Mouse (Mus musculus) bone marrow, adult 2 months (tissue): ENCODE measurements around the gene Srebf2.

Experiments
- CTCF ChIP-seq: fragments of 200-500 bp; IDR thresholded peaks from 2 replicates; pipeline ENCODE4 v1.5.1; 2011; ENCODE audit warnings: low read length, control low read depth; ENCODE audit not compliant: control insufficient read depth, insufficient read depth
- POLR2A ChIP-seq: fragments of 200-500 bp; IDR thresholded peaks from 2 replicates; pipeline ENCODE4 v1.6.1; 2011; ENCODE audit warnings: low read depth, mild to moderate bottlenecking, control low read depth, low read length, borderline replicate concordance; ENCODE audit not compliant: control insufficient read depth

DNA sequence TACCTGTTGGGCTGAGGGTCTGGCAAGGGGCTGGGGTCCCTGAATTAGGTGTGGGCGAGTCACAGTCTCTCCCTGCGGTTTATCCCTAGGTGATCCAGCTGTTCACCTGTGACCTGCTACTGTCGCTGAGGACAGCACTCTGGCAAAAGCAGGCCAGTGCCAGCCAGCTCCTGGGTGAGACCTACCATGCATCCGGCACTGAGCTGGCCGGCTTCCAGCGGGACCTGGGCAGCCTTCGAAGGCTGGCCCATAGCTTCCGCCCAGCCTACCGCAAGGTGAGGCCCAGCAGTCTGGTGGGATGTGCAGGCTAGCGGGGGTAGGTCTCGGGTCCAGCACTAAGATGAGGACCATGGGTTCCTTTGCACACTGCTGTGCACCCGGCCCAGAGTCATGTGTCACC lies 52.6 kb downstream of the Srebf2 start:
- no peak for TF ChIP-seq CTCF
- TF ChIP-seq POLR2A = no peak
